Mouse (Mus musculus) heart, adult 2 months (tissue): ENCODE data around the gene Sox14.

Experiments used
- CTCF ChIP-seq: fragments of 200-600 bp; IDR thresholded peaks from 2 replicates; pipeline ENCODE4 v1.8.1; 2022; ENCODE audit warnings: antibody characterized with exemption, mild to moderate bottlenecking, moderate library complexity
- POLR2A ChIP-seq: fragments of 200-500 bp; IDR thresholded peaks from 2 replicates; pipeline ENCODE4 v1.6.1; 2011; ENCODE audit warnings: mild to moderate bottlenecking, low read depth, low read length, control low read depth; ENCODE audit not compliant: insufficient read depth

GRCm38 (mm10) chr9:99854486-99854885 lies 21.5 kb downstream of the Sox14 start:
- TF ChIP-seq CTCF (no peak), POLR2A (no peak)
